Mouse (Mus musculus): ENCODE results near the gene Rtl8b. TPM values are rescaled to one million over a fixed set of nuclear protein-coding genes. Genes with fewer than 3 reads are reported as not detected.
"Not testable (repeated sequence)": the region's sequence is repeated elsewhere in the genome, so short reads cannot be mapped to it uniquely, and the experiment has no call there.

Rtl8b gene
- polyA plus RNA-seq, 1 experiment from 2014 or later = 85.7 TPM

DNA sequence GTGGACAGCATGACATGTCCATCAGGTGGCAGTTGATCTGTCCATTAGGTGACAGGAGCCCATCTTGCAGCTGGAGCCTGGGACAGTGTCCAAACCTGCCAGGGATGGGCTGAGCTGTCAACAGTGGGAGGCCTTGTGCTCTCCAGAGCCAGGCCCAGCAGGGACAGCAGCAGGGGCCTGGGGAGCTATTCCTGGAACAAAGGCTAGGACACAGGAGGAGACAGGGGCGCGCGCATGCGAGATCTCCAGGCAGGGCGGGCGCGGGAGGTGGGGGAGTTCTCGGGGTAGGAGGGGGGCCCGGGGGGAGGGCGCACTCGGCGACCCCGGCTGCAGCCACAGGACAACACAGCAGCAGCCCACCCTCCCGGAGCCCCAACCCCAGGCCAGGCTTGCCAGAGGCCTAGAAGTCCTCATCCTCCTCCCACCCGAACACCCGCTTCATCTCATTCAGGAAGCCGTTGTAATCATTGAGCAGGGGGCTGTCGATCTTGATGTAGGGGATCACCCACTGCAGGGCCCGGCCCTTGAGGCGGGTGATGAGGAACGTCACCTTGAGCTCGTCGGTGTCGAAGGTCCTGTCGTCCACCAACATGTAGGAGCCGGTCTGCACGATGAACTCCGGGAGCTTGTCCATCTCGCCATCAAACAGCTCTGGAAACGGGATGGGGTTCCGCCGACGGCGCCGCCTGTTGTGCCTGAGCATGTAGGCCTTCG lies 494 bp downstream of the Rtl8b start:
- not testable (repeated sequence) for H3K4me1 ChIP-seq; H3K9me3 ChIP-seq (replicated peaks); H3K9ac ChIP-seq; H3K36me3 ChIP-seq (ENCODE audit: poor library complexity, severe bottlenecking); H3K27me3 ChIP-seq; H3K27ac ChIP-seq
- no CpG with 5 or more reads among the region's 36 CpGs for WGBS
- peak; percentile 65 for ATAC-seq
- H3K4me2 ChIP-seq = peak overlapping the region; percentile 52
- H3K4me3 ChIP-seq = peak overlapping the region; percentile 32

DNA sequence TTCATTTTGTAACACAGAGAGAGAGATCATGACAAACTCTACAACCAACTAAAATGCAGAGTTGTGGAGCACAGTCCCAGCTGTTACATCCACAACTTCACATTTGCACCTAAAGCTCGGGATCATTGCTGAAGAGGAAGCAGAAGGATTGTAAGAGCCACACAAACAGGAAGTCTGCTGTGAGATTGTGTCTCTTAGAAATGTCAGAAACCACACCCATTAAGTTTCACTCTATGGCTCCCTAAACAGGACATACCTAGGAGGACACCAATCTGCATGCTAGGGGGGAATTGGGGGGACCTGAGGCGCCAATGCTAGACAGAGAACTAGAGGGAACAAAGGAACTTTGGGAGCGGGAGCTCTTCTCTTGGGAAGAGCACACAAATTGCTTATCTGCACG lies 17.3 kb downstream of the Rtl8b start:
- not testable (repeated sequence) for H3K9ac ChIP-seq; H3K4me2 ChIP-seq; H3K27me3 ChIP-seq; H3K36me3 ChIP-seq (ENCODE audit: poor library complexity, severe bottlenecking); H3K4me3 ChIP-seq; H3K4me1 ChIP-seq; ATAC-seq; H3K9me3 ChIP-seq (replicated peaks); H3K27ac ChIP-seq
- 74% methylated on average over 4 of the region's 4 CpGs for WGBS

DNA sequence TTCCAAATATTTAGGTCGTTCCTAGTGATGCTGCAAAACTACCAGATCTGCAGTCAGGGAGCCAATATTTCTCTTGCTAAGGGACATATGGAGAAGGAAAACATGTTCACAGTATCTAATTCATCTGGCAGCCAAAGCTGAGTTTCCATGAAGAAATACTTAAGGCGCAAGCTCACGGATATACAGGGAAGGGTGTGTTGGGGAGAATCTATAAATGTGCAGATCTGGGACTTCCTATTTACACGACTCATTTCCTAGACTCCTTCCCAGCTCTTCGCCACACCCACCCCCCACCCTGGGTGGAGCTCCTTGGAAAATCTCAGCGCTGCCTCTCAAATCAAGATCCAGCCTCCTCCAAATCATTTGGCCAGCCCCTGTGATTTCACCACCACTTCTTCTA lies 24.3 kb downstream of the Rtl8b start:
- Histone ChIP-seq H3K4me3 (no peak overlapping the region), H3K9me3 (replicated peaks) (no peaks in the 10 kb centered on the region), H3K4me1 (no peaks in the 10 kb centered on the region), H3K27me3 (no peaks in the 10 kb centered on the region), H3K9ac (no peak overlapping the region), H3K36me3 (ENCODE audit: poor library complexity, severe bottlenecking) (no peaks in the 10 kb centered on the region), H3K27ac (no peak overlapping the region), H3K4me2 (no peak overlapping the region)
- 87% methylated on average over 6 of the region's 6 CpGs for WGBS
- ATAC-seq = no peak

DNA sequence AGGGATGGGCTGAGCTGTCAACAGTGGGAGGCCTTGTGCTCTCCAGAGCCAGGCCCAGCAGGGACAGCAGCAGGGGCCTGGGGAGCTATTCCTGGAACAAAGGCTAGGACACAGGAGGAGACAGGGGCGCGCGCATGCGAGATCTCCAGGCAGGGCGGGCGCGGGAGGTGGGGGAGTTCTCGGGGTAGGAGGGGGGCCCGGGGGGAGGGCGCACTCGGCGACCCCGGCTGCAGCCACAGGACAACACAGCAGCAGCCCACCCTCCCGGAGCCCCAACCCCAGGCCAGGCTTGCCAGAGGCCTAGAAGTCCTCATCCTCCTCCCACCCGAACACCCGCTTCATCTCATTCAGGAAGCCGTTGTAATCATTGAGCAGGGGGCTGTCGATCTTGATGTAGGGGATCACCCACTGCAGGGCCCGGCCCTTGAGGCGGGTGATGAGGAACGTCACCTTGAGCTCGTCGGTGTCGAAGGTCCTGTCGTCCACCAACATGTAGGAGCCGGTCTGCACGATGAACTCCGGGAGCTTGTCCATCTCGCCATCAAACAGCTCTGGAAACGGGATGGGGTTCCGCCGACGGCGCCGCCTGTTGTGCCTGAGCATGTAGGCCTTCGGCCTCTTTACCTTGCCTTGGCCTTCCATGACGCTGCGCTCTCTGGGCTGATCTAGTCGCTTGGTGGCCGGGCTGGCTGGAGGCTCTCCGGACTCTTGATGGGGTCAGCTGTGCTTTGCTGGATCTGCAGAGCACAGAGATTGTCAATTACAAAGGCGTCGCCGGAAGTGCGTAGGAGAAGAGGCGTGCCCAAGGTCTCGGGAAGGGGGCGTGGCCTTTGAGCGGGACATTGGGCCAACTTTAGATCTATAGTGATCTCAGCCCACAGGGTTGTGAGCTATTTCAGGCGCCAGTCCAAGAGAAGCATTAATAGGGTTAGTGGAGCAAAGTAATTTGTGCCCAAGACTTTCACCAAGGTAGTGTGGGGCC lies 26.9 kb downstream of the Rtl8b start, which contains the start of gene Rtl8a:
Gene Rtl8a, minus strand, starts transcription at position 703 of the 982 bp plus-strand sequence.
- H3K9me3 ChIP-seq (replicated peaks); H3K4me1 ChIP-seq; H3K36me3 ChIP-seq (ENCODE audit: poor library complexity, severe bottlenecking); H3K27me3 ChIP-seq; H3K27ac ChIP-seq: not testable (repeated sequence)
- WGBS = 17% methylated on average over 11 of the region's 50 CpGs
- peak; percentile 96 for ATAC-seq
- peak within 1 kb of the TSS; percentile 32 for H3K4me3 ChIP-seq
- peak within 1 kb of the TSS; percentile 50 for H3K4me2 ChIP-seq
- peak within 1 kb of the TSS; percentile 43; the same call in 1 of the 2 replicates for H3K9ac ChIP-seq

DNA sequence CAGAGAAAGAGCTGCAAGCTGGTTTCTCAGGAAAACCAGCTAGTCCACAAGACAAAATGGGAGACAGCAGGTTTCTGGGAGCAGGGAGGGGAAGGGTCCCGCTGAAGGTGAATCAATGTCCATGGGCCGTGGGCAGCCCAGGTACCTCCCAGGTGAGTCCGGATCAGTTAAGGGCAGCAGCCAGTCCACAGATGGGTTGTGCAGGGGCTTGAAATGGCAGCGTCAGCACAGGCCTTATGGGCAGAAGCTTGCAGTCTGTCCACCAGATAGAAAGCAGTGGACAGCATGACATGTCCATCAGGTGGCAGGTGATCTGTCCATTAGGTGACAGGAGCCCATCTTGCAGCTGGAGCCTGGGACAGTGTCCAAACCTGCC lies 27.6 kb downstream of the Rtl8b start:
- Histone ChIP-seq H3K9ac (peak overlapping the region; percentile 43; the same call in 1 of the 2 replicates), H3K4me2 (peak overlapping the region; percentile 50), H3K4me3 (peak overlapping the region; percentile 28)
- H3K27me3 ChIP-seq; H3K4me1 ChIP-seq; H3K36me3 ChIP-seq (ENCODE audit: poor library complexity, severe bottlenecking); H3K9me3 ChIP-seq (replicated peaks); H3K27ac ChIP-seq: not testable (repeated sequence)
- WGBS = 69% methylated on average over 3 of the region's 4 CpGs
- peak; percentile 10; the same call in 1 of the 2 replicates for ATAC-seq

DNA sequence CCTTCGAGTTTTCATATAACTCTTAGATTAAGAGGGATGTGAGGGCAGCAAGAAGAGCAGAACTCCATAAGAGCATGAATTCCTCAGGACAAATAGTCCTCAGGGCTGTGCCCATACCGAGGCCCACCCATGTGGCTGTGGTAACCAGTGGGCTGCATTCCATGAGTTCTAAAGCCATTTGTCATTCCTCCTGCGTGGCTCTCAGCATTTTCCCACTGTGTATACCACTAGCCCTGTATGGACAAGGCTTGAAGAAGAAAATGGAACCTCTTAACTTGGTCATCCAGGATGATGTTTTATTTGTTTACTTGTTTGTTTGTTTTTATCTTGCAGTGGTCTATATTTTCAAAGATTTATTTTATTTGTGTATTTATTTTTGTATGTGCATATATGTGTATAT lies 32.1 kb downstream of the Rtl8b start:
- 67% methylated on average over 3 of the region's 3 CpGs for WGBS
- not testable (repeated sequence) for H3K4me3 ChIP-seq; H3K9ac ChIP-seq; ATAC-seq; H3K27me3 ChIP-seq; H3K9me3 ChIP-seq (replicated peaks); H3K4me2 ChIP-seq; H3K4me1 ChIP-seq; H3K27ac ChIP-seq; H3K36me3 ChIP-seq (ENCODE audit: poor library complexity, severe bottlenecking)

Other genes starting within 250 kb of the Rtl8b start
- not detected in 2 replicates for gene Etd, start 235.5 kb downstream of the Rtl8b start, polyA plus RNA-seq (2015; fragmentation: Nextera tagmentation; extraction: Ambion mirVana)
- 89.1 and 90.2 TPM in 2 replicates for gene Rtl8c, start 62.4 kb downstream of the Rtl8b start, polyA plus RNA-seq (2015; fragmentation: Nextera tagmentation; extraction: Ambion mirVana)
- gene Gm14597, start 61.4 kb downstream of the Rtl8b start, polyA plus RNA-seq (2015; fragmentation: Nextera tagmentation; extraction: Ambion mirVana) = not detected in 2 replicates
- gene Rtl8a, start 26.7 kb downstream of the Rtl8b start, polyA plus RNA-seq (2015; fragmentation: Nextera tagmentation; extraction: Ambion mirVana) = 113 and 115 TPM in 2 replicates
- 0.24 TPM in 1 of 2 replicates, not detected in the other for gene 4930502E18Rik, start 54.4 kb upstream of the Rtl8b start, polyA plus RNA-seq (2015; fragmentation: Nextera tagmentation; extraction: Ambion mirVana)
- gene 1700013H16Rik, start 87.4 kb upstream of the Rtl8b start, polyA plus RNA-seq (2015; fragmentation: Nextera tagmentation; extraction: Ambion mirVana) = not detected in 2 replicates
- gene Zfp36l3, start 106.0 kb upstream of the Rtl8b start, polyA plus RNA-seq (2015; fragmentation: Nextera tagmentation; extraction: Ambion mirVana) = not detected in 2 replicates
- gene Xlr, start 127.3 kb upstream of the Rtl8b start, polyA plus RNA-seq (2015; fragmentation: Nextera tagmentation; extraction: Ambion mirVana) = 0.73 and 0.74 TPM in 2 replicates